Mouse (Mus musculus): ENCODE measurements around the gene Fignl1. TPM values are rescaled to one million over a fixed set of nuclear protein-coding genes. Genes with fewer than 3 reads are reported as not detected.

Gene Fignl1
- polyA plus RNA-seq (2014; fragmentation: Illumina TruSeq; extraction: RNeasy Lipid Tissue Mini Kit (QIAGEN cat#74804); ENCODE audit: low read depth, low replicate concordance) = 0.26 TPM

DNA sequence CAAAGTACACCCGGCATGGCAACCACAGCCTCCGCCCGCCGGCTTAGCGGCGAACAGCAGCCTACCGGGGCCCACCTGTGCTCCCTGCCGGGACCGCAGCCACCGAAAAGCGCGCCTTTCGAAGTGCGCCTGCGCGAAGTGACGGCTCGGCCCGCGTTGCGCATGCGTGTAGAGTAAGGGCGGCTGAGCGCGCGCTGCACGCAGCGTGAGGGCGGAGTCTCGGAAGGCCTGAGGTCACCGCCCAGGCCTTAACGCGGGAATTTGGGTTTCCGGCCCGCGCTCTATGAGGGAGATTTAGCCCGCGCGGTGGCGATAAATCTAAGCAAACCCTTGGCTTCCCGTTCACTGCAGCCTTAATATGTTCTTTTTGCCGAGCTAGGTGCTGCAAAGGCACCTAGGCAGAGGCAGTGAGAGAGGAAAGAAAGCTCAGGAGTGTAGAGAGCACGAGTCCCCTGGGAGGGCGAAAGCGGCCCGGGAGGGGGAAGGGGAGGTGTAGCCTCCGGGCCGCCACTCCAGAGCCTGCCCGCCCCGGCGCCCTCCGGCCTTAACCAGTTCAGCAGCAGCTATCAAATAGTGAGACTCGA lies at the start of gene Fignl1:
Fignl1 (minus strand) TSS at position 143 of the 584 bp plus-strand sequence.

Other genes starting within 250 kb of the Fignl1 start
- not detected for gene 4930512M02Rik, start 181.1 kb downstream of the Fignl1 start, polyA plus RNA-seq (2014; fragmentation: Illumina TruSeq; extraction: RNeasy Lipid Tissue Mini Kit (QIAGEN cat#74804); ENCODE audit: low read depth, low replicate concordance)
- gene Ikzf1, start 124.0 kb downstream of the Fignl1 start, polyA plus RNA-seq (2014; fragmentation: Illumina TruSeq; extraction: RNeasy Lipid Tissue Mini Kit (QIAGEN cat#74804); ENCODE audit: low read depth, low replicate concordance) = 0.58 TPM
- 9.3 TPM for gene Ddc, start 89.2 kb upstream of the Fignl1 start, polyA plus RNA-seq (2014; fragmentation: Illumina TruSeq; extraction: RNeasy Lipid Tissue Mini Kit (QIAGEN cat#74804); ENCODE audit: low read depth, low replicate concordance)
- 43.5 TPM for gene Grb10, start 229.7 kb upstream of the Fignl1 start, polyA plus RNA-seq (2014; fragmentation: Illumina TruSeq; extraction: RNeasy Lipid Tissue Mini Kit (QIAGEN cat#74804); ENCODE audit: low read depth, low replicate concordance)

Measured in heart, adult 10 weeks (tissue).